Mouse (Mus musculus) frontal cortex, postnatal 10 days (tissue): ENCODE results near the gene Rpf1.
A peak's percentile ranks its signal among the peaks of the same experiment; 100 is the strongest.

Experiments
- DNase-seq, 2 experiments: peaks; one replicate each; pipeline ENCODE4 v3.0.0; 2022; ENCODE audit warnings: low spot score in 2 of 2, mixed read lengths in 1 of 2

Rpf1 gene

GRCm38 (mm10) chr3:146520798-146521651 is at the start of gene Rpf1:
Rpf1 (minus strand) TSS chr3:146521429.
- DNase-seq: peak; percentile 82 to 85

DNA sequence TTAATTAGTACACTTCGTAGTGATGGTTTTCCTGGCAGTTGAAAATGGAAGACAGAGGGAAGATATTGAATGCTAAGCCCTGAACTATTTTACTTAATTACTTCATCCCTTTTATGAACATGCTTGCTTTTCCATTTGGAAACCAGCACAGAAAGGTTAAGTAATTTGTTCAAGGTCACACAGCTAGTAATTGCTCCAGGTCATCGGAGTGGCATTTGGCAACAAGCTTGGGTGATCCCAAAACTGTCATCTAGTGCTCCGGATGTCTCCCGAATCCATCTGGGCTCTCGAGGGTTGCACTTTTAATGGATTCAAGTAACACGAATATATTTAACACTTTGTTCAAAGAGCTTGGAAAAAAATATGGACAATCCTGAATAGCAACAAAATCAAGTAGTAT is 49.7 kb upstream of the Rpf1 start:
- no peak for DNase-seq

- no peak for DNase-seq
Observed at GRCm38 (mm10) chr3:146570148-146570782, 49.0 kb upstream of the Rpf1 start, which contains the start of gene Uox. Uox (plus strand) TSS chr3:146570426.

- no peak for DNase-seq
Observed at GRCm38 (mm10) chr3:146569594-146569993, 48.4 kb upstream of the Rpf1 start.

GRCm38 (mm10) chr3:146567884-146568530 is 46.8 kb upstream of the Rpf1 start:
- DNase-seq: no peak

GRCm38 (mm10) chr3:146567366-146567765 is 46.1 kb upstream of the Rpf1 start:
- DNase-seq: no peak

DNA sequence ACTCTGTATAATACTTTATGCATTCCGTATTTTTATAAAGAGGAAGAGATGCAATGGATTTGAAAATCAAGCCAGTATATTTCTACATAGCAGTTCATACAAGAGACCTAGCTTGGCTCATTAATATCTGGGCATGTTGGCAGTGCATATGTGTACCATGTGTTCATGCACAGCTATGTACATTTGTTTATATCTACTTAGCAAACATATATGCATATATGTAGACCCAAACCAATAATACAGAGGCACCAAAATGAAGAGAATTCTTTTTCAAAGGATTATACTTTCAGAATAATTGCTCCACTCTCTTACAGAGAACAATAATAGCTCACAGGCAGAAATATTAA is 43.8 kb upstream of the Rpf1 start:
- DNase-seq: no peak

- peak; percentile 53 to 78 for DNase-seq
Observed at GRCm38 (mm10) chr3:146564268-146565064, 43.2 kb upstream of the Rpf1 start.

GRCm38 (mm10) chr3:146562936-146563335 is 41.7 kb upstream of the Rpf1 start:
- no peak for DNase-seq

DNA sequence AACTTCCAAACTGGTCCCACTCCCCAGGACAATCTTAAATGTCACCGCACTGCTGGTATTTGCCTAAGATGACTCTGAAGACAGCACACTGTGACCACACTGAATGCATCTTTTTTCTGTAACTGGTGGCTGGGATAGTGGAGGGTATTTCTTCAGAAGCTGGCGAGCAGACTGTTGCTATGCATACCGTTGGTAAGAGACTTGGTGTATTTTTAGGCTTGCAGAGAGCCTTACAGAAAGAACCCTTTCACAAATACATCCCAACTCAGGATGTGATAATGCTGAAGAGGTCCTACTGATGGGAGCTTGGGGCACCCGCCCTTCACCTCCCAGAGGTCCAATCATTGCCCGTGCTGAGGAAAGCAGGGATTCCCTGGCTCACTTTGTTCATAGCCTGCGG is 36.3 kb upstream of the Rpf1 start:
- DNase-seq: no peak

- no peak for DNase-seq
Observed at GRCm38 (mm10) chr3:146556567-146556966, 35.3 kb upstream of the Rpf1 start.

GRCm38 (mm10) chr3:146554816-146555215 is 33.6 kb upstream of the Rpf1 start:
- no peak for DNase-seq

DNA sequence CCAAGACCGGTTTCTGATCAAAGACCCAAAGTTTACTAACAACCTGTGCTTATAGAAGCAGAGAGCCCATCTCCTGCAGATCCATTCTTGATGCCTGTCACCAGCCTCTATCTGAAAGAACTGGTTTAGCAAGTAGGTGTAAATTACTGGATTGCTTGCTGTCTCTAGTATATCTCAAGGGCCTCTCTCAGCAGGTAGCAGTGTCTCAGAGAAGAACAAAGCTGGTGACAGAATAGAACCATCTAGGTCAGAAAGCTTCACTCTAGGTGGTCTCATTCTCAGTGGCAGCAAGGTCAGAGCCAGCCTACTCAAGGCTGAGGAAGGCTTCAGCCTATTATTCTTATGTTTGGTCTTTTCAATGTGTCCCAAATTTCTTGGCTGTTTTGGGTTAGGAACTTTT is 22.4 kb upstream of the Rpf1 start:
- no peak for DNase-seq

DNA sequence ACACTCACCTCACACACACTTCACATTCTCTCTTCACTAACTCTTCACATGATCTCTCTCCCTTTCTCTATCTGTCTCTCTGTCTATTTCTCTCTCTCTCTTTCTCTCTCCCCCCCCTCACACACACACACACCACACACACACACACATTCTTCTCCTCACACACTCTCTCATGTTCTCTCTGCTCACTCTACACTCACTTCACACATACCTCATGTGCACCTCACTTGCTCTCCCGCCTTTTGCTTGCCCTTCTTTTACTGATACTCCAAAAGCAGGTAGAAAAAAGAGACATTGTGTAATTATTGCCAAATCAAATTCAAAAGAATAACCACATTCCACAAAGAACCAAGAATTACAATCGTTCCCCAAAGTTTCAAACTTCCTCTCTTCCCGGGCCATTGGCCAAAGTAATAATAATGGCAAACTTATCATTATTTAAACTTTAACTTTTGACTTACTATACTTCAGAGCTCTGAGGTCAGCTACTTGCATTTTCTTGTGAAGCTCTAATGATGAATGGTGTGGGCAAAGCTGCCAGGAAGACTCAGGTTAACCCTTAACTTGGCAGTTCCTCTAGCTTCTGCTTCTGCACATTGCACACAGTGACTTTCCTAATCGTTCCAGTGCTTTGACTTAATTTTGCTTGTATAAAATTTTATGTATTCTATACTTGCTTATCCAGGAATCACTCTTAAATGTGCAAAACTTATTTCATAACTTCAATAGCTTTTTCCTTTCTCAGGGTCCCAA is 19.5 kb upstream of the Rpf1 start:
- DNase-seq: no peak

DNA sequence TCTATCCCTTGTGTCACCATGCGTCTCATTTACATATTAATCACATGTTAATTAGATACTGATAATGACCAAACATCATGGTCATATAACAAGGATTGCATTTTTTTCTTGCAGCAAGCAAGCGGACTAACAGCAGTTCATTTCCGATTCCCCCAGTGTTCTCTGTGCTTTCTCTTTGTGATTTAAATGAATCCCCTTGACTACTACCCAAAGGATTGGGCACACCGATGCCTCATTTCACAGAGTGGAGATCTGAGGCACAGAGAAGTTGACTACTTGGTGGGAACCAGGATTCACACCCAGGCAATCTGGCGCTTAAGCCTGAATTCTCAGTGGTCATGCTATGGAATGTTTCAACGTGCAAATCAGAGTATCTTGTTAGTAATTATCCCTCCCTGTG is 13.8 kb upstream of the Rpf1 start:
- DNase-seq: no peak

- DNase-seq: no peak
Observed at GRCm38 (mm10) chr3:146528335-146528734, 7.1 kb upstream of the Rpf1 start.

DNA sequence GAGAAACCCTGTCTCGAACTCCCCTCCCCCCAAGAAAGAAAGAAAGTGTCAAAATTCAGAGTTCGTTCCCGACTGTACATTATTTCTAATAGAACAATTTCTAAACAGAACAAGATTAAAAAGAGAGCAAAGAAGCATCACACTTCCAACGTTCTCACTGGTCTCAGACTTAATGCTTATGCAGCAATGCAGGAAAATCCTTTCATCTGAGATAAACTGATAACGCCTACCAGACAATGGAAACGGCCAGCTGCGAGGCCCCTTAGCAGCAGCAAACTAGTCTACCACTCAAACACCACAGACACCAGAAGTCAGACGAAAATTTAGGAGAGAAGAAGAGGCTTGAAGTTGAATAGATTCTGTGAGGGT is 407 bp upstream of the Rpf1 start:
- no peak for DNase-seq

DNA sequence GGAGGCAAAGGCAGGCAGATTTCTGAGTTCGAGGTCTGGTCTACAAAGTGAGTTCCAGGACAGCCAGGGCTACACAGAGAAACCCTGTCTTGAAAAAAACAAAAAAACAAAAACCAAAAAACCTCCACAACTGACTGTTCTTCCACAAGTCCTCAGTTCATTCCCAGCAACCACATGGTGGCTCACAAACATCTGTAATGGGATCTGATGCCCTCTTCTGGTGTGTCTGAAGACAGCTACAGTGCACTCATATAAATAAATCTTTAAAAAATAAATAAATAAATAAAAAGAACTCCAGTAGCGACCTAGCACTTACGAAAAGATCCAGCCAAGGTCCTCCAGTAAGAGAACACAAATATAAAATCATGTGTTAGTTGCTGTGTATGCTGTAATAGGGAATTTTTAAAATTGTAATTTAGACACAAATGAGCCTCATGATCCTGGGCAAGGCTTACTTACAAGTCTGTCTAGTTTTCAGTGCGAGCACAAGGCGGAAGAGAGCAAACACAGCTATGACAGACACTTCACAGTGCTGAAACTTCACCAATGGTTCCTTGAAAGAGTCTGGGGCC is 917 bp downstream of the Rpf1 start:
- DNase-seq: no peak

- DNase-seq: no peak
Observed at GRCm38 (mm10) chr3:146506711-146507110, 14.5 kb downstream of the Rpf1 start.

- no peak for DNase-seq
Observed at GRCm38 (mm10) chr3:146501601-146502123, 19.6 kb downstream of the Rpf1 start.

DNA sequence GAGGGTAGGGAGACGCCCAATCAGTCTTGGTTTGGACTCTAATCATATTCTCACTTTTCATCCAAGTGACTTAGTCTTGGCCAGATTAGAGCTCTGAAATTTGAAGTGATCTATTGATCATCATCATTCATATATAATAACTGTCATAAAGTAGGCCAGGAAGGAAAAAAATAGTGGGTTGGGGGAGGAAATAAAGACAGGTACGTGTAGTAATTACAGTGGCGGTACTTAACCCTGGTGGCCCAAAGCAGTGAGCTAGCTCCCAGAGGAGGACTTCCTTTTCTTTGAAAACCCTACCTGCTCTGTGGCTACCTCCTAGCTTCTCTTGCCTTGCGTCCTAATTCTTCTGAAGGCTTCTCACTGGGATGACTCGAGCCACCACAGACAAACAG is 20.4 kb downstream of the Rpf1 start:
- DNase-seq: no peak
